Mouse (Mus musculus) thymus, postnatal 4 days (tissue): ENCODE results near the gene Arl4c.
"Not testable (repeated sequence)": the region's sequence is repeated elsewhere in the genome, so short reads cannot be mapped to it uniquely, and the experiment has no call there.

Experiments
- DNase-seq: peaks from one replicate; pipeline ENCODE4 v3.0.0; 2021

Gene Arl4c

DNA sequence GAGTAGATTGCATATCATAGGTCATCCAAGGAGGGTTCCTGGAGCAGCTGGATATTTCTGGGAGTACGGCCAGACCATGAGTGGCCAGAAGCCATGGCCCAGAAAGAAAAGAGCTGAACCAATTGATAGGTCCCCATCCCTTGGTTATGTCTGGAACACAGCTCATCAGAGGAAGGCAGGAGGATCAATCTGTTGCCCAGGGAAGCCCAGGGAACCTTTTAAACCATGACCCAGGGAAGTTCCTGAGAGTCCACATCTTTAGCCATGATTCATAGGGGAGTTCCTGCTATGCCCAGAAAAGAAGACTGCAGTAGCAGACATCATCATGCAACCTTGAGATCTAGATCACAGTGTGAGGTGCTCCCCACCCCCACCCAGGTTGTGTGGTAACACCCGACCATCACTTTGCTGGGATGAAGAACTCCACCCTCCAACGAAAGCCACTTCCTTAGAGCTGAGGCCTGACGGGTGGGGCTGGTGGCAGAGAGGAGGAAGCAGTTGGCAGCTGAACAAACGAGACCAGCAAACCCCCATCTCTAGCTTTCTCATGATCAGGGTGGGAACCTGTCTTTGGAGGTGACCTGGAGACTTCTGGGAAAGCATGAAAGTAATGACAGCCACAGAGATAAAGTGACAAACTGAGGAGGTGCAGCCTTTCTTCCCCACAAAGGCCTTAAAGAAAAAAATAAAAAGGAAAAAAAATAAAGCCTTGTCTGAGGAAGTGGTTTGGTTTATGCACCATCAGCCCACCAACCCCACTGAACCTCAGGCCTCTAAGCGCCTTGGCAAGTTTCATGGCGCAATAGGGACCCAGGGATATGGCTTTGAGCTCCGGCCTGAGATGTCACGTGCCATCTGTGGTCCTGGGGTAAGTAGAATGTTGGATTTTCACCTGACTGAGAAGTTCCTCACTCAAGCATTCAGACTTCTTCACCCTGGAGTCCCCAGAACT, 47.2 kb downstream of the Arl4c start:
- peak; percentile 90 for DNase-seq

DNA sequence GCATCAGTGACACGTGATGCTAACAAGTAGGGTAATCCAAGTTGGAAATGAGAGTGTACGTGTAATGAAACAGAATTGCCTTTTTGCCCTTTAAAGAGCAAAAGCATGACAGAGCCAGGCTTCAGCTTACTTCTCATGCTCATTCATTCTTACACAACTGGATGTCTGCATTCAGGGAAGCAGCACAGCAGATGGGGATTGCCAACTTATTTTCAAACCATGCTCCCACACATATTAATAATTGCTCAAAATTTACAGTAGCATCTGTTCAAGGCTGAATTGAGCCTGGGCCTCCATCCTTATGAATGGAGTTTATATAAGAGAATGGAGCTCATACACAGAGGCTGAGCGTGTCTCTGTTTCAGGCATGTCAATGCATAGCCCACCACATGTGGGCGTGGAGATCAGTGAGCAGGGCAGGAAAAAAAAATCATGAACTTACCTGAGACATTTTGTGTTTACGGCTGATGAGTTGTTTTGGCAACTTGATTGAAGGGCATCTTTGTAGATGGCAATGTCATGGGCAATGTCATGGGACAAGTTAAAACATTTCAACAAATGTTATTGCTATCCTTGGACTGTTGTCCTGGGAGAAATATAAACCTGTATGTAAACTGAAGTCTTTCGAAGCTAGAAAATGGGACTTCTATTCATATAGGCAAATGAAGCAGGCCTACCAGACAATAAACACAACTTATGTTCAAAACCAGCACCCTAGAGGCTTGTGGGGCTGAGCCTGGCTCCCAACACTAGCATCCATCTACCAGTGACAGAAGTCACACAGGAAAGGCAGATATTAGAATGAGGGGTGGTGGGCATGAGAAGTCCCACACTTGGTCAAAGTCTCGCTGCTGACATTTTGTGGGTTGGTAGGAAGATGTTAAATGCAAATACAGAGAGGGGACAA, 48.2 kb downstream of the Arl4c start:
- DNase-seq, result no peak

DNA sequence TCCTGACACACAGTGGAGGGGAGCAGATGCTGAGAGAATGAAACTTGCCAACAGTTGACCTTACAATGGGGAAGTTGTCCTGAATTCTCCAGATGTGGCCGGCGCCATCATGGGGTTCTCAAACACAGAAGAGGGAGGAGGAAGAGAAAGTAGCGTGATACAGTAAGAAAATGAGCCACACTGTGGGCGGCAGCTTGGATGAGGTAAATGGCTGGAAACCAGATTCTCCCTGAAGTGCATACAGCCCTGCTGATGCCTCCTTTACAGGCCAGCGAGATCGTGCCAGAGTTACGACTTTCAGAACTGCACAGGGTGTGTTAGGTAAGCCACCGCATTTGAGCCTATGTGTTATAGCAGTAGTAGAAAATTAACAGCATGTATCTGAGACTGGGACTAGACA, 49.3 kb downstream of the Arl4c start:
- DNase-seq, result no peak

DNA sequence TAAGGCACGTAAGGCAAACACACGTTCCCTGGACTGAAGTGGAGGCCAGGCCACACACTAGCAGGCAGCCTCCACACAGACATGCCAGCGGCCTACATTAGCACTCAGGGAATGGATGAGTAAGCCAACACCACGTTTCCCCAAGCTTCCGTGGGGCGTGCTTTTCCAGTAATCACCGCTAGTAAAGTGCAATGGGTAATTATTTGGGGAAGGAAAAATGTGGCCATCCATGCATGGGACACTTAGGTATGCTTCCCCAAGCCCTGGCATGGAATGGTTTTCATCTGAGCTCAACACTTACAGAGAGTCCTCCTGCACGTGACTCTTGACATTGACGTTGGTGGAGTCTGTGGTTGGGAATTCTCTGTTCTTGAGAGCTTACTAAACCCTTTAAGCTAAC, 50.4 kb downstream of the Arl4c start:
- no peak for DNase-seq

DNA sequence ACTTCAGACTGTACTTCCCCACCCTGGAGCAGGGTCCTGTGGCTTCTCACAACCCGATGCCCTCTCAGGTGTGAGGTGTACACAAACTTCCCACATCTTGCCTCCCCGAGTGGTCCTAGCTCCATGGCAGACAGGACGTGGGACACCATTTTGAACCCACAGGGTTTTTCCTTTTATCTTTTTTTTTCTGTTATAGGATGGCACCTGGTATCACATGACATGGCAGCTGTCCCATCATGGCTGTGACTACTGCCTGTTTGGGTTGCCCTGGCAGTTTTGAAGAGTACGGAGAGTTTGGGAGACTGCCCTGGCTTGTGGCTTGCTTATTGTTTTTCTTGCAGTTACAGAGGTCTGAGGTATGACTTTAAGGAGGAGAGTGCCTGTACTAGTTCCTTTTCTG, 53.3 kb downstream of the Arl4c start:
- no peak for DNase-seq

DNA sequence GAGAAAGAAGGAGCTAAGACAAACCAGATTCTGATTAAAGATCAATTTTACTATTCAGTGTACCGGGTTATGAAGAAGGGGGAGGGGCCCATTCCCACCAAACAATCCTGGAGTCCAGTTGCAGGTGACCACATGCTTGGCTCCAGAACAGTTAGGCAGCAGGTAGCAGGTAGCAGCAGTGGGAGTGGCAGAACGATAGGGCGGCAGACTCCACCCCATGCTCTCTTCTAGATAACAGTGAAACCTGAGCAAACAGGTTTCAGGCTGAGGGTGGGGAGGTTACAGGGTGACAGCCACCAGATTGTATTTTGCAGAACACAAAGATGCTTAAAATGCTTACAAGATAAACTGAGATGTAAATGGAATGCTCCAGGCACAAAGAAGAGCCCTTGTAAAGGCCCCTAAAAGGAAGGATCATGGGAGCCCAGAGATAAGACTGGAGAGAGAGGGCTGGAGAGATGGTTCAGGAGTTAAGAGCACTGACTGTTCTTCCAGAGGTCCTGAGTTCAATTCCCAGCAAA, 56.4 kb downstream of the Arl4c start:
- DNase-seq, result no peak

DNA sequence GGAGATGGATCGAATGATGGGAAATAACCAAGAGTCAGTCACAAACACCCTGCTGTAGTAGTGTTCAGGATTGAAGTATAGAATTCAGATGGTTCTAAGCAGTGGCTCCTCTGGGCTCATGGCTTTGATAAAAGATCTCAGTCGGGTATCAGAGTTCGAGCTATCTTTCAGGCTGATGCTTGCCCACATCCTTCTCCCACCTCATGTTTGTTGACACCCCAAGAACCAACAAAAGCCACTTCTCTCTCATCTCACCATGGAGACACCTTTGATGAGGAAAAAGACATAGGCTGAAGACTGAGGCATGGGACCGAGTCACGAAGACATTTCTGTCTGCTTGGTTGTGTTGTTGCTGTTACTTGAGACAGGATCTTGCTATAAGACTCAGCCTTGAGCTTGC, 57.6 kb downstream of the Arl4c start:
- no peak for DNase-seq

DNA sequence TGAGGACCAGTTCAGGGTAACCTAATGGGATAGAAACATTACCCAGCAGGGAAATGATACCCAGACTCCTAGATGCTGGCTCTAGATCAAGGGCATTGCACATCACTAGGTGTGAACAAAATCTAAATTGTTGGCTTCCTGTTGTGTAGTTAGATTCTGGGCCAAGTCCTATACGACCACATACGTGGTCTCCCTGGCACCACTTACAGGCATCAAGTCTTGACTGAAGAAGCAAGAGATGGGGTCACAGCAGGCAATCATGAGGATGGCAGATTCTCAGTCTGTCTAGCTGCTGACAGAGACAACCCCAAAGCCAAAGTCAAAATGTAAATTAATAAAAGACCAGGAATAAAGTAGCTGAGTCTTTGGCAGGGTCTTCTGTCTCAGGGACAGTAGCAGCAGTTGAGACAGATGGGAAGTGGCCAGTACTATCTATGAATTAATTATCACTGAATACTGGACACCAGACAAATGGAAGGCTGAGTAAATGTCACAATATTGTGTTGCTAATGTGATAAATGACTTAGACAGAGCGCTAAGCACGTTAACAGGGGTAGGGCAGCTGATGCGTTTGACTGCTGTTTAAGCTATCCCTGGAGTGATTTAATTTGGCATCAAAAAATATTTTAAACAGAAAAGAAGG, 58.7 kb downstream of the Arl4c start:
- DNase-seq, result no peak

DNA sequence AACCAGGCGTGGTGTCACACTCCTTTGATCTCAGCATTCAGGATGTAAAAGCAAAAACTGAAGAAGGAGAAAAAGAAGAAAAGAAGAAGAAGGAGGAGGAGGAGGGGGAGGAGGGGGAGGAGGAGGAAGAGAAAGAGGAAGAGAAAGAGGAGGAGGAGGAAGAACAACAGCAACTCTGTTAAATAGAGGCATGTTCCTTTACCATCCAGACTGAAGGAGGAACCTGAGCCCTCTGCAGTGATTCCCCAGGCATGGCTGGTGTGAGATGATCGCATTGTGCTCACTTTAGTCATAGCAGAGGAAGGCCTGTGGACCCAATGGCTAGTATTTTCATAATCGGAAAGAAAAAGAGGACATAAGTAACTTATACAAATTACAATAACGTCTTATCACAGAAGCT, 59.3 kb downstream of the Arl4c start:
- DNase-seq, result no peak

DNA sequence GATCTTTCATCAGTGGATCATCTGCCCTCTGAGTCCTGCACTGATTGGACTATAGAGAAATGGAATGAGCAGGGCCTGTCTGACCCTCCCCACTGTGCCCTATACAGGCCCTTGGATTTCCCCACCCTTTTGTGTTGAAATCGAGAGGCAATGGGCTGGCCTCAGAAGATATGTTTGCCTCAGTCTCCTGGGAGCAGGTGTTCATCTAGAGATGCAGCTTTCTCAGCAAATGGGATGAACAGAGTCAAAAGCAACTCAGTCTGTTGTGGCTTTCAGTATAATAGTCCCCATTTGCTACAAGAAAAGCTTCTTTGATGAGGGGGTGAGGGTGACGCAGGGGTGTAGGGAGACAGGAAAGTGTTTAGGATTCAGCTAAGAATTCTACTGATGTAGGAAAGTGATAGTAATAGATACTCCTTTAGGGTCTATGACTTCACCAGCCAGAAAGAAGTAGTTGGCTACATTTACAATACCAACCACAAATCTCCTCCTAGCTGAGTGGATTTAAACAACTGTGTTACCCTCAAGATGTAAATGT, 60.3 kb downstream of the Arl4c start:
- no peak for DNase-seq

DNA sequence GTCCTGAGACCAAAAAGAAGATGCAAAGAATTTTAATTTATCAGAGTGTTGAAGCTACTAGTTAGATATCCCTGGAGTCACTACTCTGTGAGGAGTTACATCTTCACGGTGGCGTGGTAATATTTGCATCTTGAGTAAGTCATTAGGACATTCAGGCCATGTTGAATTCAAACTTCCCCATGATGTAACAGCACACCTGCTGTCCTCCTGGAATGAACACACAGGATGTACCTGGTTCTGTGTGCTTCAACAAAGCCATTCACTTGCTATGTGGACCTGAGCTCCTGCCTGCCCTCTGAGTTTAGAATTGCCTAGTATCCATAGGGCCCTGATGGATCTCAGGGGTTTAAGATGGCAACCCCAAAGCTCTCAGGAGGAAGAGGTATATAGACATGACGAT, 60.8 kb downstream of the Arl4c start:
- DNase-seq, result no peak

DNA sequence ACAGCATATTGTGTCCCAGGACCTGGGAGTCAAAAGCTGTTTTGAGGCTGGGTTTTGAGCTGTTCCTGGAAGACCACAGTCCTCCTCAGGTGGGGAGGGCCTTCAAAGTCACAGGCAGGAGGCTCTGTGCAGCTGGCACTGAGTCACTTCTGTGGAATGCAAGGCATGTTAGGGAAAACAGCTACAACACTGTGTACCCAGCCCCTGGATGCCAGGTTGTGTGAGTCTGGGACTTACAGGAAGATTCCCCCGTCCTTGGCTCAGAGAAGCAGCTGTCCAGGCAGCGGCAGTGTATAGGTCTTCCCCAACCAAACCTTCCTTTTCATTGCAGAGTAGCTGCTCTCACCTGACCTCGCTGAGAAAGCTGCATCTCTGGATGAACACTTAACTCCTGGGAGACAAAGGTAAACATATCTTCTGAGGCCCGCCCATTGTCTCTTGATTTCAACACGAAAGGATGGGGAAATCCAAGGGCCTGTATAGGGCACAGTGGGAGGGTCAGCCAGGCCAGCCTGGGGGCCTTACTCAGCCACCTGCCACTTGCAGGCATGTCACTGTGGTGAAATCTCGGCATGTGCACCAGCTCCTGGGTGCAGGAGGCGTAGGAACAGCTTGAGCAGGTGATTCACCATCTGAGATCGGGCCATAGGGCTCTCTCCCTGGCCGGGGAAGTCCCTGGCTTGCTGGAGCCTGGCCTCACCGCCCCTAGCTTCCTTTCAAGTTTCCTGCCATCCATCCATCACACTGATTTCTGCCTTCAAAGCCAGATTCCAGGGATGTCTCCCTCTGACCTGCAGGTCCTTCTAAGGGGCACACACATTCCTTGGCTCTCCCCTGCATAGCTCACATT, 62.4 kb downstream of the Arl4c start:
- DNase-seq, result no peak

DNA sequence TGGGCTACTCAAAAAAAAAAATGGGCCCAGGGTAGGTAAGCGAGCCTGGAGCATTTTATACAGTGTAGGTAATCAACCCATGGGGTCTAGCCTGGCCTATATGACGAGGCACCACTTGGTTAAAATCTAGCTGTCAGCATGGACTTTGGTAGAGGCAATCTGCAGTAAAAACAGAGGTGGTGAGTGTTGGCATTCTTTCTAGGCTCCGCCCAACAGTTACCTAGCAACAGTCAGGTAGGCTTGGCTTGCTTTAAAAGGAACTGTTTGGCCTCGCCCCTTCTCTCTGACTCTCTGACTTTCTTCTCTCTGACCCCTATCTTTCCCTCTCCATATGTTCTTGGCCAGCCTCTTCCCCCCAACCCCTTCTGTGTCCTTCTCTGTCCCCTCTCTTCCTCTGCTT, 63.4 kb downstream of the Arl4c start:
- no peak for DNase-seq

DNA sequence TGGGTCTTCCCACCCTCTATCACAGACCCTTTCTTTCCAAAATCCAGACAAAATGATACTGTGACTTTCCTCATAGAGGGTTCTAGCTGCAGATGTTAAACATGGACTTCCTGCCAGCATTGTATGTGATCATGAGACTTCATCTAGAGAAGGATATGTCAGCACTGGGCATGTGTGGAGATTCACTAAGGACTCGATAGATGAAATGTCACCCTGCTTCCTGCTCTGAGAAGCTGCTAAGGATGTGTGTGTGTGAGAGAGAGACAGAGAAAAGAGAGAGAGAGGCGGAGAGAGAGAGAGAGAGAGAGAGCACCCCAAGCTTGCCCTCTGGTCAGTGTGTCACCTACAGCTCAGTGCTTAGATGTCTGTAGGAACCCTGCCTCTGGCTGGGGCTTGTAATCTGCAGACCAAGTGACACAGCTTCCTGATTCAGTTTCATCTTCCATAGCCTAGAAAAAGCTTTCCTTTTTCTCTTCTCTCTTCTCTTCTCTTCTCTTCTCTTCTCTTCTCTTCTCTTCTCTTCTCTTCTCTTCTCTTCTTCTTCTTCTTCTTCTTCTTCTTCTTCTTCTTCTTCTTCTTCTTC, 65.4 kb downstream of the Arl4c start:
- not testable (repeated sequence) for DNase-seq

DNA sequence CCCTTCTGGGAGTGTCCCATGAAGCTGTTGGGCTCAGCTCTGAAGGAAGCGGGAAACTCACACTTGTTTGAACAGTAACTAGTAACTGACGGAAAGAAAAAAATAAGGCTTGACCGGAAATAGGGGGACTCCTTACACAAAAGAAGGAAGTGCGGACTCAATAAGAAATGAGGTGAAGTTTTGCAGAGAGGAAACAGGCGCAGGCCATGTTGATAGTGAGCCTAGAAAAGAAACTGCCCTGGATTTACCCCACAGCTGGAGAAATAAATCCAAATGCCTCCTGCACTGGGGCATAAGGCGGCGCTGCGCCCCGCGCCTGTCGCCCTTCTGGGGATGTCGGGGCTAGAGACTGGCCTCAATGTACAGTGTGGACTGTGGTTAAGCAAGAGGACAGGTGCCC, 66.4 kb downstream of the Arl4c start:
- DNase-seq, result no peak

DNA sequence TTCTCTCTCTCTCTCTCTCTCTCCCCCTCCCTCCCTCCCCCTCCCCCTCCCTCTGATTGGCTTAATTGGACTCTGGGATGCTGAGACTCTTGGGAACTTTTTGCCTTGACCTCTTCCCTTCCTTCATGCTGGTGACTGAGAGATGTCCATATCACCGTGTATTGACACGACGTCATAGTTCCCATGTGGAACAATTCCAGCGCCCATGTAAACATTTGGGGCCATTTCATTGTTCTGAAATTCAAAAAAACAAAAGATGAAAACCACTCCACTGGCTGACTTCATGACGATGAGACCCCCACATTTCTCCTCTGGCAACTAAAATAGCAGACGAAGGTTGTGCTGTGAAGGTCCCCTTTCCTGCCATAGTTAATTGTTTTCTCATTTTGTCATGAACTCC, 69.2 kb downstream of the Arl4c start:
- DNase-seq, result no peak

DNA sequence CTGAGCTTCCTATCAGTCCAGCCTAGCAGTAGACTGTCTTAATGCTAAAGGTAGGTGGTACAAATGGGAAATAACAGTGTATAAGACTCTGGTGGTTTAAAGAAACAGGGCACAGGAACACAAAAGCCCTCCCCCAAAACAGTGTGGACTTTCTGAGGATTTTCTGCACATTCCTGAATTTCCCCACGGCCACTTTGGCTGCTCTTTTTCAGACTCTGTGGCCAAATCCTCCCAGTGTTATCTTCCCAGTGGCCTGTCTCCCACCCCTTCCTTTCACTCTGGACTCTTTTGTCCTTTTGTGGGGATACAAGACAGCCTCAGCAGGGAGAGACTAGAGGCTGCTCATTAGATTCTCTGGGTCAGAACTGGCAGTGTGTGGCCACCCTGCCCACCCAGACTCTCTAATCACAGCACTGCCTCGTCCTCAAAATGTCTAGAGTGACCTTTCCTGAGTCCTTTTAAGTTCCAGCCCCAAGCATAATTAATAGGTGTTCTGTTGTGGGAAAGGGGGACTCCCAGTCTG, 72.0 kb downstream of the Arl4c start:
- no peak for DNase-seq

DNA sequence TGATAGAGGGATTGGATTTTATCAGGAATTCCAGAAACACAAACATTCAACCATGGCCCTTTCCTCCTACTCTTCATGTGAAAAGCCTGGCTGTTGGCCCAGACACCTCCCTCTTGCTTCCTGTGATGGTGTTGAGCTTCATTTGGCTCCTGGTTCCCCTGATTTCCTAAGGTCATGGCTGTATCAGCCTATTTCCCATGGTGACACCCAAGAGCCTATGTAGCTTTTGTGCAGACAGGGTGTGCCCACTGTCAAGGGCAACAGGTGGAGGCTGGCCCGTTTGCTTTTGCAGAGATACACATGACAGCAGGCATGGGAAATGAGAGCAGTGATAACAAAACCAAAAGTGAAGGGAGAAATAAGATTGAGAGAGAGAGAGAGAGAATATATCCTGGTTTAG, 76.8 kb downstream of the Arl4c start:
- DNase-seq, result no peak

DNA sequence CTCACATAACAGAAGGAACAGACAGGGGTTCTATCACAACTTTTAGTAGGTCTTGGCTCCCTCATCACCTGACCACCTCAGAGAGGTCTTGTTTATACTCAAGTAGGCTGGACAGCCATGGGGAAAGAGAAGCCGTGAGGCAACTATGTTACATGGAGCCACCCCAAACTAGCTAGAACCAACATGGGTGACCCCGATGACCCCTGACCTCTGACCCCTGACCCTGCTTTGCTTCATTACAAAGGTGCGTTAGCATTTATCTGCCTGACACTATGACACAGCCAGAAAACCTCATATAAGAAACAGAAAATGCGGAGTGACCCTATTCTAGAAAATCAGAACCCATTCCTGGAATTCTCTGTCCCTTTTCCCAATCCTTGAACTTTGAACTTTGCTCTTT, 77.6 kb downstream of the Arl4c start:
- no peak for DNase-seq

DNA sequence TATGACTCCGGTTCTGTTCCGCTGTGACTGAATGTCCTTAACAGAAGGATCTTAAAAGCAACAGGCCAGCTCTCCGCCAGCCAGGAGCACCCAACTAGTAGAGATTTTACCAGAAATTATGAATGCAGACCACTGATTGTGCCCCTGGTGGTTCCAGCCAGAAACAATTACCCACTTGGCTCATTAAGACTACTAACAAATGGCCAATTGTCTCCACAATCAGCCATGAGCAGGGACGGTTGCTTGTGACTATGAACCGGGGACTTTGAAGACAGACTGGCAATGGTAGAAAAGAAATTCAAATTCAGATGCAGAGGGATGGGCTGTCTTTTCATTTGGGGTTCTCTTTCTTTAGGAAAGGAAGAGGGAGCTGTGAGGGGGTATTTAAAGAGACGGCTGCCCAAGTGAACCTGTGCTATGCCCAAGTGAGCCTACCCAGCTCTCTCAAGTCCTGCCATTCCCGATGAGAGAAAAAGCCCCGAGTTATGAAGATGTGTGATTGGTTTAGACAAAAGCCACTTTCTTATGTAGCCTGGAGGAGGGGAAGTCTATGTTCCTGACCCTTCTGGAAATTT, 78.4 kb downstream of the Arl4c start:
- no peak for DNase-seq
